Mouse (Mus musculus): Measurements from ENCODE around the gene Psap. TPM values are rescaled to one million over a fixed set of nuclear protein-coding genes. Genes with fewer than 3 reads are reported as not detected.
"Not testable (repeated sequence)": the region's sequence is repeated elsewhere in the genome, so short reads cannot be mapped to it uniquely, and the experiment has no call there.

Psap gene
- 118 and 142 TPM in 2 replicates for polyA plus RNA-seq (2015; fragmentation: Nextera tagmentation; extraction: Ambion mirVana)

- no peaks in the 10 kb centered on the region for H3K36me3 ChIP-seq
- peak within 1 kb of the TSS; percentile 79 for H3K9ac ChIP-seq
- no peaks in the 10 kb centered on the region for H3K27me3 ChIP-seq
- peak within 1 kb of the TSS; percentile 79 for H3K4me3 ChIP-seq
- H3K4me1 ChIP-seq (replicated peaks): peaks cover 52% of the 10 kb centered on the region
- 2% methylated on average over 54 of the region's 54 CpGs for WGBS
- ATAC-seq (replicated peaks; ENCODE audit: insufficient number of reproducible peaks, insufficient read depth, low FRiP score, low read depth): peak; percentile 88
- H3K4me2 ChIP-seq: peak within 1 kb of the TSS; percentile 77
- H3K9me3 ChIP-seq (replicated peaks): no peaks in the 10 kb centered on the region
- H3K27ac ChIP-seq: peak within 1 kb of the TSS; percentile 84
Measured at GRCm38 (mm10) chr10:60277207-60278005, at the start of gene Psap. Gene Psap, plus strand, starts transcription at chr10:60277627.

GRCm38 (mm10) chr10:60227666-60228065 is 49.8 kb upstream of the Psap start:
- Histone ChIP-seq H3K4me1 (replicated peaks) (no peaks in the 10 kb centered on the region), H3K4me2 (no peak overlapping the region), H3K9me3 (replicated peaks) (no peaks in the 10 kb centered on the region), H3K4me3 (no peak overlapping the region), H3K9ac (no peak overlapping the region), H3K27ac (no peak overlapping the region), H3K36me3 (no peaks in the 10 kb centered on the region), H3K27me3 (peaks cover 30% of the 10 kb centered on the region)
- WGBS: 63% methylated on average over 4 of the region's 4 CpGs
- ATAC-seq (replicated peaks; ENCODE audit: insufficient number of reproducible peaks, insufficient read depth, low FRiP score, low read depth): no peak

GRCm38 (mm10) chr10:60229113-60229512 is 48.3 kb upstream of the Psap start:
- 77% methylated on average over 6 of the region's 6 CpGs for WGBS
- Histone ChIP-seq H3K4me1 (replicated peaks) (no peaks in the 10 kb centered on the region), H3K4me2 (no peak overlapping the region), H3K9ac (no peak overlapping the region), H3K27me3 (peaks cover 21% of the 10 kb centered on the region; the same call in 1 of the 2 replicates), H3K4me3 (no peak overlapping the region), H3K36me3 (no peaks in the 10 kb centered on the region), H3K9me3 (replicated peaks) (no peaks in the 10 kb centered on the region), H3K27ac (no peak overlapping the region)
- no peak for ATAC-seq (replicated peaks; ENCODE audit: insufficient number of reproducible peaks, insufficient read depth, low FRiP score, low read depth)

GRCm38 (mm10) chr10:60230321-60231088 is 46.9 kb upstream of the Psap start:
- Histone ChIP-seq H3K36me3 (no peaks in the 10 kb centered on the region), H3K27ac (no peak overlapping the region), H3K9ac (no peak overlapping the region), H3K9me3 (replicated peaks) (no peaks in the 10 kb centered on the region), H3K4me3 (no peak overlapping the region), H3K4me1 (replicated peaks) (no peaks in the 10 kb centered on the region), H3K27me3 (peaks cover 14% of the 10 kb centered on the region; the same call in 1 of the 2 replicates), H3K4me2 (no peak overlapping the region)
- WGBS: 66% methylated on average over 6 of the region's 6 CpGs
- no peak for ATAC-seq (replicated peaks; ENCODE audit: insufficient number of reproducible peaks, insufficient read depth, low FRiP score, low read depth)

GRCm38 (mm10) chr10:60234006-60234405 is 43.4 kb upstream of the Psap start:
- no peak for ATAC-seq (replicated peaks; ENCODE audit: insufficient number of reproducible peaks, insufficient read depth, low FRiP score, low read depth)

GRCm38 (mm10) chr10:60235876-60236275 is 41.6 kb upstream of the Psap start:
- not testable (repeated sequence) for H3K27ac ChIP-seq; H3K4me2 ChIP-seq; H3K27me3 ChIP-seq; ATAC-seq (replicated peaks; ENCODE audit: insufficient number of reproducible peaks, insufficient read depth, low FRiP score, low read depth); H3K9ac ChIP-seq; H3K36me3 ChIP-seq; H3K4me3 ChIP-seq; H3K4me1 ChIP-seq (replicated peaks); H3K9me3 ChIP-seq (replicated peaks)
- WGBS: 92% methylated on average over 6 of the region's 6 CpGs

More at GRCm38 (mm10) chr10:60234006-60234405, 43.4 kb upstream of the Psap start:
- no peak overlapping the region for H3K9ac ChIP-seq
- H3K4me2 ChIP-seq: no peak overlapping the region
- no peak overlapping the region for H3K27ac ChIP-seq
- 68% methylated on average over 9 of the region's 9 CpGs for WGBS
- no peaks in the 10 kb centered on the region for H3K4me1 ChIP-seq (replicated peaks)
- peaks cover 8% of the 10 kb centered on the region; the same call in 1 of the 2 replicates for H3K27me3 ChIP-seq
- no peak overlapping the region for H3K4me3 ChIP-seq
- H3K36me3 ChIP-seq: no peaks in the 10 kb centered on the region
- no peaks in the 10 kb centered on the region for H3K9me3 ChIP-seq (replicated peaks)

- no peaks in the 10 kb centered on the region for H3K9me3 ChIP-seq (replicated peaks)
- H3K9ac ChIP-seq: no peak overlapping the region
- WGBS: 59% methylated on average over 10 of the region's 10 CpGs
- no peak overlapping the region for H3K27ac ChIP-seq
- H3K4me1 ChIP-seq (replicated peaks): no peaks in the 10 kb centered on the region
- no peak overlapping the region for H3K4me2 ChIP-seq
- H3K27me3 ChIP-seq: no peaks in the 10 kb centered on the region
- H3K36me3 ChIP-seq: no peaks in the 10 kb centered on the region
- ATAC-seq (replicated peaks; ENCODE audit: insufficient number of reproducible peaks, insufficient read depth, low FRiP score, low read depth): no peak
- no peak overlapping the region for H3K4me3 ChIP-seq
Measured at GRCm38 (mm10) chr10:60237475-60238154, 39.8 kb upstream of the Psap start.

- no peaks in the 10 kb centered on the region for H3K27me3 ChIP-seq
- no peak for ATAC-seq (replicated peaks; ENCODE audit: insufficient number of reproducible peaks, insufficient read depth, low FRiP score, low read depth)
- H3K4me3 ChIP-seq: no peak overlapping the region
- no peak overlapping the region for H3K9ac ChIP-seq
- H3K4me2 ChIP-seq: no peak overlapping the region
- no peaks in the 10 kb centered on the region for H3K4me1 ChIP-seq (replicated peaks)
- WGBS: 83% methylated on average over 6 of the region's 6 CpGs
- H3K9me3 ChIP-seq (replicated peaks): no peaks in the 10 kb centered on the region
- H3K36me3 ChIP-seq: no peaks in the 10 kb centered on the region
- H3K27ac ChIP-seq: no peak overlapping the region
Measured at GRCm38 (mm10) chr10:60240416-60240815, 37.0 kb upstream of the Psap start.

- no peaks in the 10 kb centered on the region for H3K4me1 ChIP-seq (replicated peaks)
- H3K27ac ChIP-seq: no peak overlapping the region
- no peak overlapping the region for H3K4me3 ChIP-seq
- H3K9ac ChIP-seq: no peak overlapping the region
- no peaks in the 10 kb centered on the region for H3K9me3 ChIP-seq (replicated peaks)
- H3K4me2 ChIP-seq: no peak overlapping the region
- no peak for ATAC-seq (replicated peaks; ENCODE audit: insufficient number of reproducible peaks, insufficient read depth, low FRiP score, low read depth)
- H3K27me3 ChIP-seq: no peaks in the 10 kb centered on the region
- no peaks in the 10 kb centered on the region for H3K36me3 ChIP-seq
- 53% methylated on average over 5 of the region's 5 CpGs for WGBS
Measured at GRCm38 (mm10) chr10:60243941-60244340, 33.5 kb upstream of the Psap start.

- Histone ChIP-seq H3K4me3 (no peak overlapping the region), H3K9ac (no peak overlapping the region), H3K27me3 (no peaks in the 10 kb centered on the region), H3K9me3 (replicated peaks) (no peaks in the 10 kb centered on the region), H3K4me2 (no peak overlapping the region), H3K4me1 (replicated peaks) (no peaks in the 10 kb centered on the region), H3K27ac (no peak overlapping the region), H3K36me3 (no peaks in the 10 kb centered on the region)
- peak; percentile 50; the same call in 1 of the 2 replicates for ATAC-seq (replicated peaks; ENCODE audit: insufficient number of reproducible peaks, insufficient read depth, low FRiP score, low read depth)
- 2% methylated on average over 8 of the region's 8 CpGs for WGBS
Measured at GRCm38 (mm10) chr10:60245041-60245440, 32.4 kb upstream of the Psap start.

GRCm38 (mm10) chr10:60245635-60246034 is 31.8 kb upstream of the Psap start:
- Histone ChIP-seq H3K27me3 (no peaks in the 10 kb centered on the region), H3K4me2 (no peak overlapping the region), H3K4me1 (replicated peaks) (no peaks in the 10 kb centered on the region), H3K27ac (no peak overlapping the region), H3K36me3 (no peaks in the 10 kb centered on the region), H3K9ac (no peak overlapping the region), H3K9me3 (replicated peaks) (no peaks in the 10 kb centered on the region), H3K4me3 (no peak overlapping the region)
- ATAC-seq (replicated peaks; ENCODE audit: insufficient number of reproducible peaks, insufficient read depth, low FRiP score, low read depth): no peak
- 75% methylated on average over 7 of the region's 7 CpGs for WGBS

Data from heart, embryonic 15.5 days (tissue).